Comparison of ENCODE assay signal across 21 mouse cellular contexts in genomic region chr7:56499767-56500166, GRCm38 (mm10).
DNase-seq lines count a peak whose midpoint lies in the region; ATAC-seq and TF ChIP-seq lines count a peak whose summit lies in the region.
"Had no signal": no experiment of that assay in that cellular context is flagged by ENCODE, and none has a peak within 500 bp of the region (broad histone marks: within the 10 kb centered on the region; RNA-seq: fewer than 3 reads in every experiment).

No protein-coding gene starts in this region.

- H3K36me3 ChIP-seq in embryonic facial prominence, embryonic 13.5 days: no peaks in the 10 kb centered on the region
- H3K36me3 ChIP-seq in embryonic facial prominence, embryonic 10.5 days (replicated peaks): no peaks in the 10 kb centered on the region
- H3K36me3 ChIP-seq in limb, embryonic 12.5 days: no peaks in the 10 kb centered on the region
- no peaks in the 10 kb centered on the region for H3K36me3 ChIP-seq in limb, embryonic 10.5 days
- no peaks in the 10 kb centered on the region for H3K36me3 ChIP-seq in embryonic facial prominence, embryonic 14.5 days (ENCODE audit: control insufficient read depth, insufficient read depth, low read length)
- H3K36me3 ChIP-seq in limb, embryonic 14.5 days (ENCODE audit: control insufficient read depth, insufficient read depth, low read length): no peaks in the 10 kb centered on the region
- H3K36me3 ChIP-seq: G1E; heart, embryonic 10.5 days; heart, embryonic 15.5 days; intestine, embryonic 15.5 days had no signal

- H3K9ac ChIP-seq in embryonic facial prominence, embryonic 13.5 days: no peak overlapping the region
- H3K9ac ChIP-seq in limb, embryonic 12.5 days (replicated peaks): no peak overlapping the region
- H3K9ac ChIP-seq in embryonic facial prominence, embryonic 14.5 days (ENCODE audit: low read depth, low read length): no peak overlapping the region
- H3K9ac ChIP-seq in limb, embryonic 14.5 days (ENCODE audit: low read depth, low read length, severe bottlenecking): no peak overlapping the region
- H3K9ac ChIP-seq: heart, embryonic 15.5 days; hindbrain, embryonic 14.5 days; intestine, embryonic 15.5 days had no signal

- ATAC-seq in embryonic facial prominence, embryonic 13.5 days (ENCODE audit: insufficient number of reproducible peaks, insufficient read depth, low FRiP score, low TSS enrichment, low read depth): 0 out of 2 replicates have a peak, but pooled peaks have one; percentile 64
- ATAC-seq in limb, embryonic 12.5 days (ENCODE audit: insufficient number of reproducible peaks, insufficient read depth, low FRiP score, low TSS enrichment, low read depth): peak; percentile 42; the same call in 1 of the 2 replicates
- 0 out of 2 replicates have a peak, but pooled peaks have one; percentile 11 for ATAC-seq in embryonic facial prominence, embryonic 14.5 days (ENCODE audit: low read depth)
- peak; percentile 83 for ATAC-seq in limb, embryonic 14.5 days (ENCODE audit: low FRiP score, low read depth)
- ATAC-seq: CD4-positive, CD25-positive, alpha-beta regulatory T cell, adult 4 months; intestine, embryonic 15.5 days had no signal

- no peak for TF ChIP-seq POLR2A in limb, embryonic 14.5 days (IDR thresholded peaks at IDR 0.05; ENCODE audit: borderline replicate concordance, extremely low read depth, insufficient read depth, insufficient read length)

- DNase-seq in embryonic facial prominence, embryonic 10.5 days (ENCODE audit: low spot score): no peak
- DNase-seq in limb, embryonic 10.5 days (ENCODE audit: low spot score): no peak
- DNase-seq in embryonic facial prominence, embryonic 14.5 days (ENCODE audit: low spot score): peak; percentile 67
- DNase-seq in limb, embryonic 14.5 days (ENCODE audit: low spot score): peak; percentile 40
- no peak for DNase-seq in thymus, postnatal 14 days
- DNase-seq in embryo, embryonic 10.5 days (ENCODE audit: low spot score): no peak
- DNase-seq: adrenal gland, adult 8-10 months; B cell, adult 2 months; cerebellum, adult 11 months; cerebellum, adult 9-10 months; cerebellum, postnatal 25 days; heart, adult 18-20 months; heart, postnatal 14 days had no signal

- peaks cover 8% of the 10 kb centered on the region for H3K4me1 ChIP-seq in embryonic facial prominence, embryonic 13.5 days
- no peaks in the 10 kb centered on the region for H3K4me1 ChIP-seq in embryonic facial prominence, embryonic 10.5 days
- H3K4me1 ChIP-seq in limb, embryonic 12.5 days (replicated peaks): 0 out of 2 replicates have a peak, but pooled peaks cover 3% of the 10 kb centered on the region
- H3K4me1 ChIP-seq in limb, embryonic 10.5 days: no peaks in the 10 kb centered on the region
- no peaks in the 10 kb centered on the region for H3K4me1 ChIP-seq in embryonic facial prominence, embryonic 14.5 days (ENCODE audit: control insufficient read depth, insufficient read depth, low read length)
- 0 out of 2 replicates have a peak, but pooled peaks cover 3% of the 10 kb centered on the region for H3K4me1 ChIP-seq in limb, embryonic 14.5 days (ENCODE audit: control insufficient read depth, insufficient read depth, low read length)
- H3K4me1 ChIP-seq: intestine, embryonic 15.5 days had no signal

- no peak overlapping the region for H3K4me3 ChIP-seq in embryonic facial prominence, embryonic 13.5 days
- no peak overlapping the region for H3K4me3 ChIP-seq in embryonic facial prominence, embryonic 10.5 days
- no peak overlapping the region for H3K4me3 ChIP-seq in limb, embryonic 12.5 days (replicated peaks)
- H3K4me3 ChIP-seq in limb, embryonic 10.5 days: no peak overlapping the region
- H3K4me3 ChIP-seq in embryonic facial prominence, embryonic 14.5 days (ENCODE audit: low read depth, low read length): no peak overlapping the region
- H3K4me3 ChIP-seq in limb, embryonic 14.5 days (replicated peaks; ENCODE audit: low read length): no peak overlapping the region
- H3K4me3 ChIP-seq: heart, embryonic 10.5 days; heart, embryonic 15.5 days; intestine, embryonic 15.5 days had no signal

- no peaks in the 10 kb centered on the region for H3K9me3 ChIP-seq in embryonic facial prominence, embryonic 13.5 days
- no peaks in the 10 kb centered on the region for H3K9me3 ChIP-seq in embryonic facial prominence, embryonic 10.5 days
- 0 out of 2 replicates have a peak, but pooled peaks cover 5% of the 10 kb centered on the region for H3K9me3 ChIP-seq in limb, embryonic 12.5 days
- H3K9me3 ChIP-seq in limb, embryonic 10.5 days (replicated peaks): no peaks in the 10 kb centered on the region
- H3K9me3 ChIP-seq in embryonic facial prominence, embryonic 14.5 days (ENCODE audit: control insufficient read depth, low read length): no peaks in the 10 kb centered on the region
- no peaks in the 10 kb centered on the region for H3K9me3 ChIP-seq in limb, embryonic 14.5 days (ENCODE audit: control insufficient read depth, low read length)
- H3K9me3 ChIP-seq: G1E; heart, embryonic 10.5 days; heart, embryonic 15.5 days; intestine, embryonic 15.5 days had no signal

- WGBS in embryonic facial prominence, embryonic 13.5 days: 36% methylated on average over 1 of the region's 1 CpGs
- 74% methylated on average over 1 of the region's 1 CpGs for WGBS in embryonic facial prominence, embryonic 10.5 days
- WGBS in limb, embryonic 12.5 days: 17% methylated on average over 1 of the region's 1 CpGs
- 52% methylated on average over 1 of the region's 1 CpGs for WGBS in limb, embryonic 10.5 days
- 31% methylated on average over 1 of the region's 1 CpGs for WGBS in embryonic facial prominence, embryonic 14.5 days
- 14% methylated on average over 1 of the region's 1 CpGs for WGBS in limb, embryonic 14.5 days

- no peaks in the 10 kb centered on the region for H3K27me3 ChIP-seq in embryonic facial prominence, embryonic 13.5 days
- H3K27me3 ChIP-seq in embryonic facial prominence, embryonic 10.5 days (replicated peaks; ENCODE audit: low read depth, poor library complexity, severe bottlenecking): no peaks in the 10 kb centered on the region
- H3K27me3 ChIP-seq in limb, embryonic 12.5 days: no peaks in the 10 kb centered on the region
- no peaks in the 10 kb centered on the region for H3K27me3 ChIP-seq in limb, embryonic 10.5 days (ENCODE audit: low read depth, poor library complexity, severe bottlenecking)
- H3K27me3 ChIP-seq in embryonic facial prominence, embryonic 14.5 days (replicated peaks; ENCODE audit: control insufficient read depth, insufficient read depth, low read length): no peaks in the 10 kb centered on the region
- no peaks in the 10 kb centered on the region for H3K27me3 ChIP-seq in limb, embryonic 14.5 days (ENCODE audit: control insufficient read depth, insufficient read depth, low read length)
- H3K27me3 ChIP-seq: heart, embryonic 15.5 days; intestine, embryonic 15.5 days had no signal

- peak overlapping the region; percentile 77 for H3K27ac ChIP-seq in embryonic facial prominence, embryonic 13.5 days
- H3K27ac ChIP-seq in embryonic facial prominence, embryonic 10.5 days (replicated peaks): no peak overlapping the region
- no peak overlapping the region for H3K27ac ChIP-seq in limb, embryonic 12.5 days
- H3K27ac ChIP-seq in limb, embryonic 10.5 days: no peak overlapping the region
- H3K27ac ChIP-seq in embryonic facial prominence, embryonic 14.5 days (replicated peaks; ENCODE audit: low read depth, low read length): peak overlapping the region; percentile 61
- H3K27ac ChIP-seq in limb, embryonic 14.5 days (replicated peaks; ENCODE audit: low read depth, low read length): no peak overlapping the region
- H3K27ac ChIP-seq: heart, embryonic 10.5 days; heart, embryonic 15.5 days; hindbrain, embryonic 14.5 days; intestine, embryonic 15.5 days had no signal

- H3K4me2 ChIP-seq in embryonic facial prominence, embryonic 13.5 days: no peak overlapping the region
- no peak overlapping the region for H3K4me2 ChIP-seq in limb, embryonic 12.5 days
- no peak overlapping the region for H3K4me2 ChIP-seq in embryonic facial prominence, embryonic 14.5 days (ENCODE audit: low read depth, low read length)
- H3K4me2 ChIP-seq in limb, embryonic 14.5 days (replicated peaks; ENCODE audit: low read depth, low read length, severe bottlenecking): no peak overlapping the region
- H3K4me2 ChIP-seq: heart, embryonic 15.5 days; hindbrain, embryonic 14.5 days; intestine, embryonic 15.5 days had no signal

Comparison
In these comparisons a context has a peak if more than half of its experiments do, and no peak if none do; other contexts are left out.
1. H3K27ac ChIP-seq: peak in embryonic facial prominence, embryonic 13.5 days (single experiment) and embryonic facial prominence, embryonic 14.5 days (single experiment); none in embryonic facial prominence, embryonic 10.5 days (single experiment), limb, embryonic 12.5 days (single experiment), limb, embryonic 10.5 days (single experiment) and limb, embryonic 14.5 days (single experiment).
2. DNase-seq: peak in embryonic facial prominence, embryonic 14.5 days (single experiment) and limb, embryonic 14.5 days (single experiment); none in embryonic facial prominence, embryonic 10.5 days (single experiment), limb, embryonic 10.5 days (single experiment), thymus, postnatal 14 days (single experiment) and embryo, embryonic 10.5 days (single experiment).
3. ATAC-seq: peak in every context shown above with its lines; median percentile 83 in limb, embryonic 14.5 days; 64 in embryonic facial prominence, embryonic 13.5 days; 42 in limb, embryonic 12.5 days; 11 in embryonic facial prominence, embryonic 14.5 days.